Mouse (Mus musculus) hematopoietic multipotent progenitor cell, adult 10-12 weeks (in vitro differentiated cells): ENCODE data around the gene Slc39a13. TPM values are rescaled to one million over a fixed set of nuclear protein-coding genes. Genes with fewer than 3 reads are reported as not detected.

Source experiments
- polyA plus RNA-seq: library from polyadenylated mRNA; stranded (reverse); fragments of >175 nt; gene quantifications from 2 replicates; pipeline ENCODE4 v1.2.3, GENCODE M21; 2012; ENCODE audit warnings: low replicate concordance

Gene Slc39a13
- 22.5 and 23.9 TPM in 2 replicates for polyA plus RNA-seq

DNA sequence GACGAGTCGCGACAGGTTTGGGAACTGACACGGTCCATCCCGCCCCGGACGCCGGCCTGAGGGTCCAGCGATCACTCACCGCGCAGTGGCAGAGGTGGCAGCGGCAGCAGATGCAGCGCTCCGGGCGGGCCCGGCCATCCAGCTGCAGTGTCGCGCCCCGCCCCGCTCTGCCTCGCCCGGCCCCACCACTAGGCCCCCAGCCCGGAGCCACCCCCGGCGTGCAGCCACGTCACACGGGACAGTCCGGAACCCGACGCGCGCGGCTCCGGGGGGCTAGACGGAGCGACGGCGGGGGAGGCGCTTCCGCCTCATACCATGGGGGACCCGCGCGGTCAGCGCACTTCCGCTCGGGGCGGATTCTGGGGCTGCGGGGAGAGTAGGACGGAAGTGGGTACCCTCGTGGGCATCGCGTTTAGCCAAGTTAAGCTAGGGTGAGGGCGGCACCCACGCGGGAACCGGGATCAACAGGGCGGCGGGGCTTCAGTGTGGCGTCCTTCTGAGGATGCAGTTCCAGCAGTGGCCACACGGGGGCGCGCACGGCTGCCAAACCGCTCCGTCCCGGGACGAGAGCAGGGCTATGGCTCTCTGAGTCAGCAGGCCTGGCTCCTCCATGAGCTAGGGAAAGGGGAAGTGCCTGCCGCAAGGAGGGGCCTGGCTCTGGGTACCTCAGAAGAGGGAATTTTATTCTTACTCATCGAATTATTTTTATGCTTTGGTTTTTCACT is at the start of gene Slc39a13:
Gene Slc39a13, minus strand, starts transcription at position 342 of the 725 bp plus-strand sequence.

DNA sequence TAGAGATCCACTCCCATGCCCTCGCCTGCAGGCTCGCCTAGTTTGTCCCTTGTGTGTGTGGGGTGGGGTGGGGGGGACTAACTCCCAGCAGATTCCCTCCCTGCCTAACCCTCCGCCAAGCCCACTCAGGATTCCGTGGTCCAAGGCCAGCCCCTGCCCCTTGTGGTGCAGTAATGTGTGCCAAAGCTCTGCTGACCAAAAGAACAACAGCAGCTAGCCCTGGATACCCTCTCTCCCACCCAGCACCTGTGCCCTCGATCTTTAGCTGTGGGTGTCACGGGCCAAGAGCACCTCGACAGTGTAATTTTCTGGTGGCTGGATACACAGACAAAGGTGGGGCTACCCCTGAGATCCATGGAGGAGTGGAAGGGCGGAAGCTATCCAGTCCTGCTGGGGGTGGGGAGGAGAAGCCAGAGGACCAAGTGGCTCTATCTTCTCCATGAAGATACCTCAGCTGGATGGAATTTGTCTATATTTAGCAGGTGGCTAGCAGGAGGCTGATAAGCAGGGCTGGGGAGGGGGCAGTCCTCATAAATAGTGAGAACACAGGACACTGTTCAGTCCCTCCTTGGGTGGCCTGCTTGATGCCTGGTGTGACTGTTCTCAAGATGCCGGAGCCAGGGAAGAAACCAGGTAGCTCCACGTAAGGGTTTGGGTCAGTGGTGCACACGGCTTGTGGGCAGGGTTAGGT is 47.5 kb upstream of the Slc39a13 start, which contains the start of gene Mybpc3:
Gene Mybpc3, plus strand, starts transcription at position 560 of the 691 bp plus-strand sequence.

DNA sequence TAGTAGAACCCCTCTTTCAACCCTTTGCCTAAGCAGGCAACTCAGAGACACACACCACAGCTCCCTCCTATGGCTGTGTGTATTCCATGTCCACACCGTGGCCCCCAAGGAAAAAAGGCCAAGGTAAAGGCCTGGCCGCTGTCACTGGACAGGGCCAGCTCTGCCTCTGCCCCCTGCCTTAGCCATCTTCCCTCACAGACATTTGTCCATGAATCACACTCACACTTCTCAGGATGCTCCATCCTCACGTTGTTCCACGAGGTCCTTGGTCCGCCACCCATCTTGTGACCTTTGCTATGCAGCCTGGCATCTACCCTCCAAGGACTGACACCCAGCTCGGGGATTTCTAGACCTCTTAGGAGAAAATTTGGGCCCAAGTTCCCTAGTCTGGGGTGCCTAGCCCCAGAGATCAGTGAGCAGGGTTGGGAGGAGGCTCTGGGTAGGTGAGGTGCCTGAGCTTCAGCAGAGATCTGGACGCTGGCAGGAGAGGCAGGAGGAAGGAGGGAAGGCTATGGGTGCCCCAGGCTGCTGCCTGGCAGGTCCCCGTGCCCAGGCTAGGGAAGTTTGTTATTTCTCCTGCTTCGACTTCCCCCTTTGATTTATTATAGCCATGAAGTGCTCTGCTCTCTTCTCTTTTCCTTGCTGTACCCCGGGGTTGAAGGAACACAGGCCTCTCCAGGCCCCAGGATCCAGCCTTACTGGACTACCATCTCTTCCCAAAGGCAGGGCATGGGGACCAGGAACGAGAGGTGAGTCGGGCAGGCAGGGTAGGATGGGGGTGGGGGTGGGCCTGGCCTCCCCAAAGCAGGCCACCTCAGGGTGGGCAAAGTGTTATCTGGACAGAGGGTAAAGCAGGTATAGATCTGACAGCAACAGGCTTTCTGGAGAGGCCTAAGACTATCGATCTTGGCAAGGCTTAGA is 11.8 kb upstream of the Slc39a13 start, which contains the start of gene Spi1:
Gene Spi1, plus strand, starts transcription at position 616 of the 921 bp plus-strand sequence.

DNA sequence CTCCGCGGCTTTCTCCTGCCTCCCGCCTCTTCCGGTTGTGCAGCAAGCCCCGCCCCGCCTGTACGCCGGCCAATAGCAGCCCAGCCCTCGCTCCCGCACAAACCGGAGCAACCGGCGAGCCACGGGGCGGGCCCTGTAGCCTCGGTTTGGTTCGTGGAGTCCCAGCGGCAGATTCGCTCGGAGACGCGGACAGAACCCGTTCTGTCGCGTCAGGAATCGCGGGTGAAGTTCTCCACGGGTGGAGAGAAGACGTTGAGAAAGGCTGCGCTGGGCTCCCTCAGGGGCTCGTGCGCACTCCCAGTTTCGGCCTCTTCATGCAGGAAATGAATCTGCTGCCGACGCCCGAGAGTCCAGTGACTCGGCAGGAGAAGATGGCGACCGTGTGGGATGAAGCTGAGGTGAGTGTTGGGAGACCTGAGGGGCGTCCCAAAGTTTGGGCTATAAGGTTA is 16.3 kb downstream of the Slc39a13 start, which contains the start of gene Psmc3:
Gene Psmc3, plus strand, starts transcription at position 76 of the 449 bp plus-strand sequence.

DNA sequence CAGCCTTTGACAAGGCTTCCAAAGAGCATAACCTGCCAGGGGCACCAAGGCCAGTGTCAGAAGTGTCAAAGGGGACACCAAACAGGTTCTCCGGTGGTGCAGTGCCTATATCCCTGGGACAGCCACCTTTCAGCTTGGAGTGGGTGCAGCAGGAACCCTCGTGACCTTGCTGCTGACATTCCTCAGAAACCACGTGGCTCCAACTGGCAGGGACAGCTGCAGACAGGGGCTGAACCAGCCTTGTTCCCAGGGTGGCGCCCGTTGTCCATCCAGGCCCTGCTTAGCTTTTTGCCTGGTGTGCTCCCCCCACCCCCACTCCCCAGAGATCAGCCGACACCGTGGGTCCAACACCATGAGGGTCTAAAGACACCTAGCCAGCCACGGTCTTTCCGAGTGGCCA is 34.8 kb downstream of the Slc39a13 start, which contains the start of gene Rapsn:
Gene Rapsn, plus strand, starts transcription at position 236 of the 400 bp plus-strand sequence.

Other genes starting within 250 kb of the Slc39a13 start
- gene Mtch2, start 223.3 kb downstream of the Slc39a13 start, polyA plus RNA-seq = 3.2 and 9.3 TPM in 2 replicates
- gene C1qtnf4, start 184.6 kb downstream of the Slc39a13 start, polyA plus RNA-seq = 3.0 and 5.9 TPM in 2 replicates
- 2.3 and 5.1 TPM in 2 replicates for gene Kbtbd4, start 165.7 kb downstream of the Slc39a13 start, polyA plus RNA-seq
- 49.3 and 59.5 TPM in 2 replicates for gene Ndufs3, start 165.6 kb downstream of the Slc39a13 start, polyA plus RNA-seq
- gene Celf1, start 130.0 kb downstream of the Slc39a13 start, polyA plus RNA-seq = 48.4 and 67.4 TPM in 2 replicates
- 0.22 and 0.65 TPM in 2 replicates for gene Rapsn, start 34.8 kb downstream of the Slc39a13 start, polyA plus RNA-seq
- gene Psmc3, start 16.4 kb downstream of the Slc39a13 start, polyA plus RNA-seq = 31.1 and 68.8 TPM in 2 replicates
- gene Spi1, start 12.0 kb upstream of the Slc39a13 start, polyA plus RNA-seq = 190 and 386 TPM in 2 replicates
- gene Mybpc3, start 47.7 kb upstream of the Slc39a13 start, polyA plus RNA-seq = 0.30 and 0.33 TPM in 2 replicates
- gene Madd, start 113.4 kb upstream of the Slc39a13 start, polyA plus RNA-seq = 28.9 and 50.3 TPM in 2 replicates
- 13.1 and 25.5 TPM in 2 replicates for gene Nr1h3, start 132.4 kb upstream of the Slc39a13 start, polyA plus RNA-seq
- 5.7 and 18.6 TPM in 2 replicates for gene Acp2, start 132.5 kb upstream of the Slc39a13 start, polyA plus RNA-seq
- gene Ddb2, start 166.6 kb upstream of the Slc39a13 start, polyA plus RNA-seq = 3.3 and 5.3 TPM in 2 replicates
- gene Pacsin3, start 185.5 kb upstream of the Slc39a13 start, polyA plus RNA-seq = 0.75 and 1.3 TPM in 2 replicates
- gene Arfgap2, start 194.6 kb upstream of the Slc39a13 start, polyA plus RNA-seq = 9.9 and 33.5 TPM in 2 replicates